Comparison of ENCODE assay signal across 14 mouse cellular contexts in genomic region chr12:99352583-99352982, GRCm38 (mm10).
DNase-seq lines count a peak whose midpoint lies in the region; ATAC-seq and TF ChIP-seq lines count a peak whose summit lies in the region.
"Had no signal": no experiment of that assay in that cellular context is flagged by ENCODE, and none has a peak within 500 bp of the region (broad histone marks: within the 10 kb centered on the region; RNA-seq: fewer than 3 reads in every experiment).

No protein-coding gene starts in this region.

- TF ChIP-seq EP300 in ES-Bruce4 (IDR thresholded peaks at IDR 0.05; ENCODE audit: insufficient read depth, low read depth, low read length): no peak

- H3K27me3 ChIP-seq in heart, embryonic 15.5 days: no peaks in the 10 kb centered on the region
- H3K27me3 ChIP-seq in ES-Bruce4 (ENCODE audit: control insufficient read depth, insufficient read depth, low read length, poor library complexity, severe bottlenecking): no peaks in the 10 kb centered on the region
- H3K27me3 ChIP-seq in liver, embryonic 16.5 days (ENCODE audit: control insufficient read depth, insufficient read depth, low read depth, low read length): no peaks in the 10 kb centered on the region
- H3K27me3 ChIP-seq: kidney, embryonic 15.5 days; Patski had no signal

- H3K9me3 ChIP-seq in heart, embryonic 15.5 days (replicated peaks): no peaks in the 10 kb centered on the region
- no peaks in the 10 kb centered on the region for H3K9me3 ChIP-seq in ES-Bruce4 (replicated peaks; ENCODE audit: control insufficient read depth, insufficient read depth, low read length, poor library complexity, severe bottlenecking)
- no peaks in the 10 kb centered on the region for H3K9me3 ChIP-seq in liver, embryonic 16.5 days (replicated peaks; ENCODE audit: control insufficient read depth, low read length)
- H3K9me3 ChIP-seq: kidney, embryonic 15.5 days had no signal

- no peak for TF ChIP-seq POLR2A in ES-Bruce4 (IDR thresholded peaks at IDR 0.05; ENCODE audit: insufficient read depth, low read length)

- H3K36me3 ChIP-seq in heart, embryonic 15.5 days: no peaks in the 10 kb centered on the region
- no peaks in the 10 kb centered on the region for H3K36me3 ChIP-seq in ES-Bruce4 (ENCODE audit: control insufficient read depth, insufficient read depth, low read length, poor library complexity, severe bottlenecking)
- no peaks in the 10 kb centered on the region for H3K36me3 ChIP-seq in liver, embryonic 16.5 days (ENCODE audit: control insufficient read depth, insufficient read depth)
- H3K36me3 ChIP-seq: kidney, embryonic 15.5 days had no signal

- peaks cover 77% of the 10 kb centered on the region for H3K4me1 ChIP-seq in heart, embryonic 15.5 days (replicated peaks)
- H3K4me1 ChIP-seq in ES-Bruce4 (ENCODE audit: control insufficient read depth, insufficient read depth, low read length): peaks cover 7% of the 10 kb centered on the region
- H3K4me1 ChIP-seq in liver, embryonic 16.5 days (ENCODE audit: control insufficient read depth, low read depth, low read length): peaks cover 44% of the 10 kb centered on the region

- H3K27ac ChIP-seq in heart, embryonic 15.5 days: peak overlapping the region; percentile 29; the same call in 1 of the 2 replicates
- H3K27ac ChIP-seq in ES-Bruce4 (ENCODE audit: insufficient read depth, low read length): no peak overlapping the region
- no peak overlapping the region; the same call in 1 of the 2 replicates for H3K27ac ChIP-seq in liver, embryonic 16.5 days (ENCODE audit: low read length)
- H3K27ac ChIP-seq: kidney, embryonic 15.5 days had no signal

- no peak overlapping the region for H3K9ac ChIP-seq in heart, embryonic 15.5 days
- H3K9ac ChIP-seq in ES-Bruce4 (ENCODE audit: low read depth, poor library complexity, severe bottlenecking): no peak overlapping the region
- H3K9ac ChIP-seq in liver, embryonic 16.5 days (ENCODE audit: low read depth, low read length): no peak overlapping the region
- H3K9ac ChIP-seq: kidney, embryonic 15.5 days had no signal

- TF ChIP-seq CTCF in ES-Bruce4 (IDR thresholded peaks at IDR 0.05; ENCODE audit: low read depth, low read length): no peak

- WGBS in heart, embryonic 15.5 days: 65% methylated on average over 6 of the region's 6 CpGs
- WGBS in liver, embryonic 16.5 days (ENCODE audit: insufficient replicate concordance): 58% methylated on average over 6 of the region's 6 CpGs

- no peak for ATAC-seq in heart, embryonic 15.5 days (replicated peaks; ENCODE audit: insufficient number of reproducible peaks, insufficient read depth, low FRiP score, low read depth)
- ATAC-seq in liver, embryonic 16.5 days (ENCODE audit: low read depth): peak; percentile 25; the same call in 1 of the 2 replicates
- ATAC-seq: hindbrain, embryonic 16.5 days; Patski had no signal

- no peak overlapping the region for H3K4me2 ChIP-seq in heart, embryonic 15.5 days
- no peak overlapping the region for H3K4me2 ChIP-seq in liver, embryonic 16.5 days (ENCODE audit: low read depth, low read length)
- H3K4me2 ChIP-seq: heart, embryonic 11.5 days; kidney, embryonic 15.5 days had no signal

- DNase-seq in heart, adult 9 months (ENCODE audit: low spot score in 2 of 2): no peak
- DNase-seq in c-Kit-positive CD71-positive TER-119-positive erythroid progenitor cells, embryonic 14.5 days (ENCODE audit: low spot score): peak; percentile 20
- no peak for DNase-seq in frontal cortex, postnatal 36 days (ENCODE audit: low spot score in 2 of 2)
- DNase-seq in thymus, adult 18-20 months: no peak
- DNase-seq in embryo, embryonic 10 days (ENCODE audit: low spot score): no peak
- DNase-seq: right cerebral cortex, postnatal 14 days had no signal

- no peak overlapping the region for H3K4me3 ChIP-seq in heart, embryonic 15.5 days
- H3K4me3 ChIP-seq in ES-Bruce4 (ENCODE audit: low read depth, low read length): peak overlapping the region; percentile 4; the same call in 1 of the 2 replicates
- no peak overlapping the region for H3K4me3 ChIP-seq in liver, embryonic 16.5 days (ENCODE audit: low read depth, low read length)
- H3K4me3 ChIP-seq: erythroblast, embryonic 14.5 days; kidney, embryonic 15.5 days had no signal
